Mouse (Mus musculus): ENCODE measurements at regions not wholly inside any gene's neighbourhood (a gene's known extent, or its start where the extent isn't known, plus 50 kb on each side); places are given as distances from the start of the nearest gene placed in this dataset.

- H3K4me1 ChIP-seq: peaks cover 4% of the 10 kb centered on the region; the same call in 1 of the 2 replicates
- H3K36me3 ChIP-seq: no peaks in the 10 kb centered on the region
- ATAC-seq (ENCODE audit: insufficient number of reproducible peaks, low FRiP score, low TSS enrichment, low read depth): peak; percentile 17; the same call in 1 of the 2 replicates
- no peaks in the 10 kb centered on the region for H3K27me3 ChIP-seq
- H3K4me2 ChIP-seq (replicated peaks): no peak overlapping the region
- WGBS: 30% methylated on average over 6 of the region's 6 CpGs
- H3K9ac ChIP-seq: no peak overlapping the region
- no peak overlapping the region for H3K4me3 ChIP-seq (replicated peaks)
- H3K9me3 ChIP-seq (replicated peaks): no peaks in the 10 kb centered on the region
- no peak overlapping the region for H3K27ac ChIP-seq (replicated peaks)
These were observed 125.7 kb downstream of the Plpp3 start for GRCm38 (mm10) chr4:105282681-105283462.

DNA sequence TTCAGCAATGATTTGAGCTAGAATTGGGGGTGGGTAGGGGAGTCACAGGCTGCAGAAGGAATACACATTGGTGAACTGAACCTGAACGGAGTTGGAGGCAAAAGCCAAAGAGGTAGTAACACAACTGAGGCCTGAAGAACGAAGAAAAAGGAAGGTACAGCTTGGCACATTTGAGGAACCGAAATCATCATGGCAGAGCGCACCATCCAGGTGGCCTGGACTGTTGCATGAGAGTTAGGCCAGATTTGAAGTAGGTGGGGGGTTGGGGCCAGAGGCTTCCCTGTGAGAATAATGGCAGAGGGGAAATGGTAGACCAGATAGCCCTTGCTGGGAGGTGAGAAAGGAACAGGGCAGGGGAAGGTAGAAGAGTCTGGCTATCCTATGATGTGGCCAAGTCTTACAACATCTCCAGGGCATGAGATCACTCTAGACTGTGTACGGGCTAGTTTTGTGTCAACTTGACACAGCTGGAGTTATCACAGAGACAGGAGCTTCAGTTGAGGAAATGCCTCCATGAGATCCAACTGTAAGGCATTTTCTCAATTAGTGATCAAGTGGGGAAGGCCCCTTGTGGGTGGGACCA, 128.4 kb downstream of the Plpp3 start:
- H3K27me3 ChIP-seq: no peaks in the 10 kb centered on the region
- no peaks in the 10 kb centered on the region for H3K9me3 ChIP-seq (replicated peaks)
- ATAC-seq (ENCODE audit: insufficient number of reproducible peaks, low FRiP score, low TSS enrichment, low read depth): no peak
- peaks cover 4% of the 10 kb centered on the region; the same call in 1 of the 2 replicates for H3K4me1 ChIP-seq
- no peak overlapping the region for H3K27ac ChIP-seq (replicated peaks)
- no peaks in the 10 kb centered on the region for H3K36me3 ChIP-seq
- H3K9ac ChIP-seq: no peak overlapping the region
- H3K4me3 ChIP-seq (replicated peaks): no peak overlapping the region
- H3K4me2 ChIP-seq (replicated peaks): no peak overlapping the region
- WGBS: 92% methylated on average over 5 of the region's 5 CpGs

GRCm38 (mm10) chr4:105286299-105286698, 129.2 kb downstream of the Plpp3 start:
- no peak overlapping the region for H3K9ac ChIP-seq
- no peaks in the 10 kb centered on the region for H3K9me3 ChIP-seq (replicated peaks)
- no peaks in the 10 kb centered on the region for H3K36me3 ChIP-seq
- H3K4me2 ChIP-seq (replicated peaks): no peak overlapping the region
- peaks cover 8% of the 10 kb centered on the region for H3K4me1 ChIP-seq
- H3K27me3 ChIP-seq: no peaks in the 10 kb centered on the region
- WGBS: 73% methylated on average over 6 of the region's 6 CpGs
- H3K4me3 ChIP-seq (replicated peaks): no peak overlapping the region
- ATAC-seq (ENCODE audit: insufficient number of reproducible peaks, low FRiP score, low TSS enrichment, low read depth): no peak
- H3K27ac ChIP-seq (replicated peaks): no peak overlapping the region

DNA sequence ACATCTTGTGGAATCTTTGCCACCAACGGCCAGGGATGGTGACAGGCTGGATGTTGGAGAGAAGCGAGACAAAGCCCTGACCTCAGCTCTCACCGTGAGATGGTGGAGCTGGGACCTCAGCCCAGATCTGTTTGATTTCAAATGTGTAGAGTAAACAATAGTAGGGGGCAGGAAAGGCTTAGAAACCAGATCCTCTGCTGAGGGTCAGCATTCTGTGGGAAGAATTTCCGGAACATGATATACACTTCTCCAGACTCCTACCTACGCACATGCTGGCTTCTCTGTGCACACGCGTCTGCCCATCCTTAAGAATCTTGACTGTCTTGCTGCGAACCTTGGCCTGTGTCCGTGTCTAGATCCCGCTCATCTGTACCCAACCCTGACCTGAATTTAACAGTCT, 129.7 kb downstream of the Plpp3 start:
- no peaks in the 10 kb centered on the region for H3K27me3 ChIP-seq
- H3K9ac ChIP-seq: no peak overlapping the region
- H3K36me3 ChIP-seq: no peaks in the 10 kb centered on the region
- H3K9me3 ChIP-seq (replicated peaks): no peaks in the 10 kb centered on the region
- no peak overlapping the region for H3K4me3 ChIP-seq (replicated peaks)
- WGBS: 76% methylated on average over 10 of the region's 10 CpGs
- peaks cover 10% of the 10 kb centered on the region for H3K4me1 ChIP-seq
- no peak overlapping the region for H3K4me2 ChIP-seq (replicated peaks)
- no peak overlapping the region; the same call in 1 of the 2 replicates for H3K27ac ChIP-seq (replicated peaks)
- no peak for ATAC-seq (ENCODE audit: insufficient number of reproducible peaks, low FRiP score, low TSS enrichment, low read depth)

DNA sequence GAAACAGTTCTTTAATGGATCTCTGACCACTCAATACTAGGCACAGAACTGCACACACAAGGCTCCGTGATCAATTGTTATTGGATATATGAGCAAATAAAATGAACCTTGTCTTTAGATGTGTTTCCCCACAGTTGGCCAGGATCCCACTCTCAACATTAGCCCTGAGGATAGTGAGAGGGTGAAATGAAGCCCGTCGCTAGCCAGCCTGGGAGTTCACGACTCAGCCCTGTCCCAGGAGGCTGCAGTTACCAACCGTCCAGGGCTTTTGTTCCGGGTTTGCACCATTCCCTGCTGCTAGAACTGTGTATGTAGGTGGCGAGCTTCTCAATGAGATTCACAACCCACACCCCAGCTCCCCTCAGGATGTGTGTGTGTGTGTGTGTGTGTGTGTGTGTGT, 130.3 kb downstream of the Plpp3 start:
- 64% methylated on average over 7 of the region's 7 CpGs for WGBS
- no peak for ATAC-seq (ENCODE audit: insufficient number of reproducible peaks, low FRiP score, low TSS enrichment, low read depth)

DNA sequence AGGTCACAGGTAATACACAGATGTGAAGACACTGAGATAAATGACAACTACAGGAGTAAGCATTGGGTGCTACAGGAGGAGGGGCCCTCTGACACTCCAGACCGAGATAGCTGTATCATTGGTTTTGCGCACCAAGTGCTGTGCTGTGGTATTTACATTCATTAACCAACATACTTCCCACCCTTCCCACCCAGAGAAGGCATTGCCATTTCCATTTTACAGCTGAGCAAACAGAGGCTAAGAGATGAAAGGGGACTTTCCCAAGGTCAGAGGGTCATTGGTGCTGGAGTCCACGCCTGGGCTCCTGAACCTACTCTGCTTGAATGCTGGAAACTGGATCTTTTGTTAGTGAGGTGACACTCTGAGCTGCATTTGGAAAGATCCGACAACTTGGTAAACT, 132.5 kb downstream of the Plpp3 start:
- 64% methylated on average over 4 of the region's 4 CpGs for WGBS
- H3K9ac ChIP-seq: no peak overlapping the region
- H3K4me1 ChIP-seq: peaks cover 8% of the 10 kb centered on the region; the same call in 1 of the 2 replicates
- no peak for ATAC-seq (ENCODE audit: insufficient number of reproducible peaks, low FRiP score, low TSS enrichment, low read depth)
- H3K9me3 ChIP-seq (replicated peaks): no peaks in the 10 kb centered on the region
- H3K27ac ChIP-seq (replicated peaks): no peak overlapping the region
- H3K4me3 ChIP-seq (replicated peaks): no peak overlapping the region
- H3K36me3 ChIP-seq: no peaks in the 10 kb centered on the region
- H3K4me2 ChIP-seq (replicated peaks): no peak overlapping the region
- H3K27me3 ChIP-seq: no peaks in the 10 kb centered on the region

More for the DNA sequence above, 130.3 kb downstream of the Plpp3 start:
- H3K4me2 ChIP-seq (replicated peaks): no peak overlapping the region
- no peak overlapping the region for H3K9ac ChIP-seq
- H3K36me3 ChIP-seq: no peaks in the 10 kb centered on the region
- H3K4me1 ChIP-seq: peaks cover 8% of the 10 kb centered on the region; the same call in 1 of the 2 replicates
- no peaks in the 10 kb centered on the region for H3K27me3 ChIP-seq
- no peak overlapping the region for H3K4me3 ChIP-seq (replicated peaks)
- H3K27ac ChIP-seq (replicated peaks): no peak overlapping the region
- no peaks in the 10 kb centered on the region for H3K9me3 ChIP-seq (replicated peaks)

GRCm38 (mm10) chr4:105290847-105291475, 133.8 kb downstream of the Plpp3 start:
- H3K4me1 ChIP-seq: peaks cover 8% of the 10 kb centered on the region; the same call in 1 of the 2 replicates
- no peak overlapping the region for H3K27ac ChIP-seq (replicated peaks)
- H3K4me2 ChIP-seq (replicated peaks): no peak overlapping the region
- ATAC-seq (ENCODE audit: insufficient number of reproducible peaks, low FRiP score, low TSS enrichment, low read depth): no peak
- 12% methylated on average over 11 of the region's 11 CpGs for WGBS
- no peaks in the 10 kb centered on the region for H3K9me3 ChIP-seq (replicated peaks)
- H3K4me3 ChIP-seq (replicated peaks): no peak overlapping the region
- H3K9ac ChIP-seq: no peak overlapping the region
- H3K36me3 ChIP-seq: no peaks in the 10 kb centered on the region
- H3K27me3 ChIP-seq: no peaks in the 10 kb centered on the region

DNA sequence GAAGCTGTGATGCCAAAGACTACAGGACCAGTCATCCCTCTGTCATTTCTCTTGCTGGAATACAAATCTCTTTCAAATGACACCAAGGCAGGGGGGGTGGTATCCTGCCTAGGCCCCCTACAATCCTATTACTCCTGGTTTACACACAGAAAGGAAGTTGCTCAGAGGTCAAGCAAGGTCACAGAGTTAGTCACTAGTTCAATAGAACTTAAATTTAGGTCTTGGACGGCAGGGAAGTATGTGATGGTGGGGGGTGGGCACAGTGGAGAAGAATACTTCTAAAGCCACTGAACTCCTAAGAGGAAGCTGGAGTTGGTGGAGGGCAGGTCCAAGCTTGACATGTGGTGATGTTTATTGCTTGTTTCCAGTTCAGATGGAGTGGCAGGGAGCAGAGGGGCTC, 134.4 kb downstream of the Plpp3 start:
- Histone ChIP-seq H3K4me2 (replicated peaks) (no peak overlapping the region), H3K9me3 (replicated peaks) (no peaks in the 10 kb centered on the region), H3K36me3 (no peaks in the 10 kb centered on the region), H3K9ac (no peak overlapping the region), H3K27ac (replicated peaks) (no peak overlapping the region), H3K4me1 (peaks cover 8% of the 10 kb centered on the region; the same call in 1 of the 2 replicates), H3K27me3 (no peaks in the 10 kb centered on the region), H3K4me3 (replicated peaks) (no peak overlapping the region)
- ATAC-seq (ENCODE audit: insufficient number of reproducible peaks, low FRiP score, low TSS enrichment, low read depth): no peak
- WGBS: 10% methylated on average over 1 of the region's 1 CpGs

- Histone ChIP-seq H3K36me3 (no peaks in the 10 kb centered on the region), H3K9me3 (replicated peaks) (no peaks in the 10 kb centered on the region), H3K27me3 (no peaks in the 10 kb centered on the region), H3K9ac (no peak overlapping the region), H3K27ac (replicated peaks) (no peak overlapping the region), H3K4me3 (replicated peaks) (no peak overlapping the region), H3K4me2 (replicated peaks) (no peak overlapping the region), H3K4me1 (no peaks in the 10 kb centered on the region)
- ATAC-seq (ENCODE audit: insufficient number of reproducible peaks, low FRiP score, low TSS enrichment, low read depth): no peak
- 90% methylated on average over 6 of the region's 6 CpGs for WGBS
These were observed 142.2 kb downstream of the Plpp3 start for GRCm38 (mm10) chr4:105299358-105299757.

DNA sequence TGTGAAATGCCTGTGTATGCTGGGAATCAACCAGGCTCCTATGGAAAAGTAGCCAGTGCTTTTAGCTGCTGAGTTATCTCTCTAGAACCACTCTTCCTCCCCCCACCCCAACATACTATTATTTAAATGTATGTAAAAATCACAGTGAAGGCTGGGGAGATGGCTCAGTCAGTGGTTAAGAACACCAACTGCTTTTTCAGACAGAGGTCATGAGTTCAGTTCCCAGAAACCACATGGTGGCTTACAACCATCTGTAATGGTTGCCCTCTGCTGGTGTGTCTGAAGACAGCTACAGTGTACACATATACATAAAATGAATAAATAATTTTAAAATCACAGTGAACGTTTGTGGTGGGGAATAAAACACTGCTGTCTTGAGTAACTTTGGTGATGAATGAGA, 144.4 kb downstream of the Plpp3 start:
- Histone ChIP-seq H3K4me2 (replicated peaks) (no peak overlapping the region), H3K4me1 (no peaks in the 10 kb centered on the region), H3K27ac (replicated peaks) (no peak overlapping the region), H3K9me3 (replicated peaks) (no peaks in the 10 kb centered on the region), H3K9ac (no peak overlapping the region), H3K36me3 (no peaks in the 10 kb centered on the region), H3K27me3 (no peaks in the 10 kb centered on the region), H3K4me3 (replicated peaks) (no peak overlapping the region)
- ATAC-seq (ENCODE audit: insufficient number of reproducible peaks, low FRiP score, low TSS enrichment, low read depth): no peak
- WGBS: 62% methylated on average over 1 of the region's 1 CpGs

DNA sequence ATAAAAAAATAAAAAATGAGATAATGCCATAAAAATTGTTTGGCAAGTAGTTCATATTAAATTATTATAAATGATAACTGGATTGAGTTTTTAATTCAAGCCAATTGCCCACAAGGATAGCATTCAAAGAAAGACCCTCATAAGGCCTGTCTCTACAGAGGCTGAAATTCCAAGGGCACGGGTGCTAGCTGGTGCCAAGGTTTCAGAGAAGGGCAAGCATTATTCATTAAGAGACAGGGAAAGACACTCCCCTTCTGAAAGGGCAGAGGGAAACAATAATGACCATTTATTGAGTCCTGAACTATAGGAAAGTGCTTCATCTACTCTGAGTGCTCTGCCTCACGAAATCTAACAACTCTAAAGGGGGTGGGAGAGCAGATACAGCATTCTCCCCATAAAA, 147.0 kb downstream of the Plpp3 start:
- no peaks in the 10 kb centered on the region for H3K27me3 ChIP-seq
- no peak overlapping the region for H3K27ac ChIP-seq (replicated peaks)
- H3K9me3 ChIP-seq (replicated peaks): no peaks in the 10 kb centered on the region
- 56% methylated on average over 2 of the region's 2 CpGs for WGBS
- H3K4me1 ChIP-seq: no peaks in the 10 kb centered on the region
- H3K36me3 ChIP-seq: no peaks in the 10 kb centered on the region
- no peak overlapping the region for H3K9ac ChIP-seq
- no peak overlapping the region for H3K4me3 ChIP-seq (replicated peaks)
- ATAC-seq (ENCODE audit: insufficient number of reproducible peaks, low FRiP score, low TSS enrichment, low read depth): no peak
- H3K4me2 ChIP-seq (replicated peaks): no peak overlapping the region

All from embryonic facial prominence, embryonic 15.5 days (tissue).